Mouse (Mus musculus) liver, postnatal 0 days (tissue): ENCODE measurements around the gene Rab11fip2. TPM values are rescaled to one million over a fixed set of nuclear protein-coding genes. Genes with fewer than 3 reads are reported as not detected.

Experiments used
- ATAC-seq: fragments of 200-750 bp; cut with Nextera tagmentation; 2 replicates; pipeline ENCODE4 v1.8.0; 2017; ENCODE audit warnings: mild to moderate bottlenecking, moderate library complexity
- DNase-seq: peaks from one replicate; pipeline ENCODE4 v3.0.0-alpha.2; 2016
- H3K27ac ChIP-seq: fragments of 300-500 bp; sonication (generic); 2 replicates; pipeline ENCODE4 v1.5.1; 2014; ENCODE audit warnings: antibody characterized with exemption, moderate library complexity, mild to moderate bottlenecking, low read depth
- H3K27me3 ChIP-seq: fragments of 300-500 bp; sonication (generic); 2 replicates; pipeline ENCODE4 v1.6.1; 2014; ENCODE audit warnings: low read length, control low read depth, mixed read lengths; ENCODE audit not compliant: insufficient read depth
- H3K36me3 ChIP-seq: fragments of 300-500 bp; sonication (generic); replicated peaks from 2 replicates; pipeline ENCODE4 v1.6.1; 2014; ENCODE audit warnings: mild to moderate bottlenecking, control low read depth, low read length, moderate library complexity, mixed read lengths; ENCODE audit not compliant: insufficient read depth
- H3K4me1 ChIP-seq: fragments of 300-500 bp; sonication (generic); 2 replicates; pipeline ENCODE4 v1.6.1; 2014; ENCODE audit warnings: antibody characterized with exemption, mild to moderate bottlenecking, control low read depth; ENCODE audit not compliant: insufficient read depth
- H3K4me2 ChIP-seq: fragments of 300-500 bp; sonication (generic); 2 replicates; pipeline ENCODE4 v1.6.1; 2014; ENCODE audit warnings: low read depth, mild to moderate bottlenecking, low read length, moderate library complexity, mixed read lengths
- H3K4me3 ChIP-seq: fragments of 300-500 bp; sonication (generic); 2 replicates; pipeline ENCODE4 v1.5.1; 2014; ENCODE audit warnings: low read depth, low read length
- H3K9ac ChIP-seq: fragments of 300-500 bp; sonication (generic); replicated peaks from 2 replicates; pipeline ENCODE4 v1.6.1; 2014; ENCODE audit warnings: mild to moderate bottlenecking, moderate library complexity
- H3K9me3 ChIP-seq: fragments of 300-500 bp; sonication (generic); 2 replicates; pipeline ENCODE4 v1.6.1; 2016; ENCODE audit warnings: mild to moderate bottlenecking, control low read depth, low read length, mixed read lengths
- CTCF ChIP-seq: sonication (generic); IDR thresholded peaks from 2 replicates; pipeline ENCODE4 v1.5.1; 2016; ENCODE audit warnings: antibody characterized with exemption, low read depth
- EP300 ChIP-seq: IDR thresholded peaks from 2 replicates; pipeline ENCODE4 v1.6.1; 2016; ENCODE audit warnings: antibody characterized with exemption, low read depth, mild to moderate bottlenecking
- WGBS: fragments of 180-500 bp; shearing (Covaris S2); extraction: QIAGEN DNeasy Blood & Tissue Kit; methylation state at CpG from one replicate; pipeline ENCODE4 v1.1.7; 2014; ENCODE audit not compliant: insufficient replicate concordance; 5-methylcytosine and 5-hydroxymethylcytosine counted together
- polyA plus RNA-seq: library from polyadenylated mRNA; unstranded; fragments of >200 nt; fragmentation: Nextera tagmentation; extraction: Ambion mirVana; gene quantifications from 2 replicates; pipeline ENCODE4 v1.2.1, GENCODE M21; 2015

Gene Rab11fip2
- polyA plus RNA-seq, 1 experiment from 2014 or later: 1.4 TPM

DNA sequence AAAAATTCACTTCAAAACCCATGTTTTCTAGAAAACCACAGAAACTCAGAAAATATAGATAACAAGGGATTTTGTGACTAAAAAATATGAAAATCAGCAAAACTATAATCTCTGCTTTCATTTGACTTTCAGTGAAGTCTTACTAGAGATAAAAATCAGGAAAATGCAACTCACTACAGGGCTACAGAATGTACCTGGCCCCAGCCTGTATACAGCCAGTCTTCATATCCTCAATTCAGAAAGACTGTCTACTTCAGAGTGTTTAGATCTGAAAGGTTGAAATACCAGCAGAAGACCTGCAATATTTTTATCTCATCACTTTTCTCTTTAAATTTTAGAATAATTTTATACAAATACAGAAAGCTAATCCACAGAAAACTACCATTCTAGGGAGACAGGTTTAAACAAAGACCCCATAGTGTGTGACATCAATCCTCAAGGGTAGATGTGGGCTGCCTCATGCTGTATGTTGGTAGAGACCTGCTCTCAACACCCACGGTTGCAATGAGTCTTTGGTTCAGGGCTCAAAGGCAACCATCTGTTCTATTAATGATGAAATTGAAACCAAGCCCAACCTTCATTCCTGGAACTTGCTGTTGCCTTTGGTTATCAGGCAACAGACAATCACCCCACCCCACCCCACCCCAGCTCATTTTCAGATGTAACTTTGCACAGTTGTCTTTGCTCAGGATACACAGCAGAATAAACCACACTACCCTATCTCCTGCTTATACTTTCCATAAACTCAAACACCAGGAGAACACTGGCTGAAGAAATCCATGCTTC is 38.0 kb downstream of the Rab11fip2 start:
- H3K4me2 ChIP-seq: peak overlapping the region; percentile 20
- H3K27me3 ChIP-seq: no peaks in the 10 kb centered on the region
- H3K9me3 ChIP-seq: no peaks in the 10 kb centered on the region
- WGBS: 56% methylated on average over 1 of the region's 1 CpGs
- DNase-seq (peak; percentile 27), ATAC-seq (peak; percentile 94)
- H3K27ac ChIP-seq: peak overlapping the region; percentile 80
- TF ChIP-seq CTCF: no peak
- TF ChIP-seq EP300: peak; percentile 85
- no peak overlapping the region for H3K4me3 ChIP-seq
- no peaks in the 10 kb centered on the region; the same call in 1 of the 2 replicates for H3K4me1 ChIP-seq
- peaks cover 6% of the 10 kb centered on the region; the same call in 1 of the 2 replicates for H3K36me3 ChIP-seq
- no peak overlapping the region for H3K9ac ChIP-seq

DNA sequence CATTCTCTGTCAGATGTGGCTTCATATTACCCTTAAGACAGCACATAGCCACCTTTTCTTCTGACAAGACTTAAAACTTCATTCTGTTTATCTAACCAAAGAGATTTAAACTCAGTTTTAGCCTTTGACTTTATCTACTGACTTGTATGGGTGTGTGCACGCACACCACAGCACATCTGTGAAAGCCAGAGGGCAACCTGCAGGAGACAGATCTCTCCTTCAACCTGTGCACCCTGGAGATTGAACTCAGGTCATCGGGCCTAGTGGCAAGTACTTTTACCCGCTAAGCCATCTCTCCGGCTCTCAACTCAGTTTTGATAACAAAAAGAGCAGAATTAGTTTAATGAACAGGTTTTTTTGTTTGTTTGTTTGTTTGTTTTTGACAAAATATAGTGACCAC is 43.5 kb downstream of the Rab11fip2 start:
- Histone ChIP-seq H3K27me3 (no peaks in the 10 kb centered on the region), H3K4me2 (no peak overlapping the region), H3K9me3 (no peaks in the 10 kb centered on the region), H3K9ac (no peak overlapping the region), H3K36me3 (peaks cover 2% of the 10 kb centered on the region; the same call in 1 of the 2 replicates), H3K4me3 (no peak overlapping the region), H3K4me1 (peaks cover 7% of the 10 kb centered on the region), H3K27ac (peak overlapping the region; percentile 51; the same call in 1 of the 2 replicates)
- DNase-seq (no peak), ATAC-seq (peak; percentile 96)
- WGBS: 58% methylated on average over 4 of the region's 4 CpGs
- TF ChIP-seq EP300 (peak; percentile 92), CTCF (no peak)

DNA sequence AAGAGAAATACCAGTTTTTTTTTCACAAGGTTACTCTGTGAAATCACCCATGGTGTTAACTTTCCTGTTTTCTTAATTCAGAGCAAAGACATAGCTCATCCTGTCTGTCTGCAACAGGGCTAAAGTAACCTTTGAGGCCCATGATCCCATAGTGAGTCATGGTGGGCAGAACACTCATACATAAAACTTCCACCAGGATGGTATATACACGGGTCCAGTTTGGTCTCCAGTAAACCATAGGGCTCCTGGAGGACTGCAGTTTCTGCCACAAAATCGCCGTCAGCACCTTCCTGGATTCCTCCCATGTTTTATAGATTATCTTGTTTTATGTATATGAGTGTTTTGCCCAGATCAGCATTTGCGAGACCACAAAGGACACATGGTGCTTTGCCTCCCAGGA is 45.2 kb downstream of the Rab11fip2 start:
- Histone ChIP-seq H3K27ac (no peak overlapping the region), H3K4me2 (no peak overlapping the region)
- DNase-seq: no peak

DNA sequence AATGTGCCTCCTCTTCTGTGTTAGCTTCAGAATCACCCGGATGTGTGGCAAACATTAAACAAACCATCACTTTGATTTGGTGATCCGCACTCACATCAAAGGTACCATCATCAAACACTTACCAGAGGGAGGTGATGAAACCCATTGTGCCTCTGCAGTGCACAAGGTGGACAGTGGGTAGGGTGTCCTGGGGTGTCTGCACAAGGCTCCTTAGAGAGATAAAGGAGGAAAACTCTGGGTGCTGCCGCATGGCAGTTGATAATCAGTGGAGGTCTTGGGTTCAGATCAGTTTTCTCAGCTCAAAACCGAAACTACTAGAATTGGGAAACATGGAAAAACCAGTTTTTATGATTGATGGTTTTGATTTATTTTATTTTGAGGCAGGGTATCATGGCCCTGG is 54.1 kb downstream of the Rab11fip2 start:
- Histone ChIP-seq H3K36me3 (no peaks in the 10 kb centered on the region), H3K4me1 (no peaks in the 10 kb centered on the region), H3K9ac (no peak overlapping the region), H3K27me3 (no peaks in the 10 kb centered on the region), H3K27ac (no peak overlapping the region), H3K4me3 (no peak overlapping the region), H3K9me3 (no peaks in the 10 kb centered on the region), H3K4me2 (no peak overlapping the region)
- WGBS: 81% methylated on average over 4 of the region's 4 CpGs
- ATAC-seq (no peak), DNase-seq (no peak)
- TF ChIP-seq CTCF: no peak

More for the DNA sequence above, 45.2 kb downstream of the Rab11fip2 start:
- no peak for ATAC-seq
- Histone ChIP-seq H3K4me1 (peaks cover 7% of the 10 kb centered on the region), H3K9ac (no peak overlapping the region), H3K36me3 (0 out of 2 replicates have a peak, but pooled peaks cover 2% of the 10 kb centered on the region), H3K9me3 (no peaks in the 10 kb centered on the region), H3K4me3 (no peak overlapping the region), H3K27me3 (no peaks in the 10 kb centered on the region)
- WGBS: 80% methylated on average over 4 of the region's 4 CpGs
- TF ChIP-seq CTCF: no peak
- no peak for TF ChIP-seq EP300

DNA sequence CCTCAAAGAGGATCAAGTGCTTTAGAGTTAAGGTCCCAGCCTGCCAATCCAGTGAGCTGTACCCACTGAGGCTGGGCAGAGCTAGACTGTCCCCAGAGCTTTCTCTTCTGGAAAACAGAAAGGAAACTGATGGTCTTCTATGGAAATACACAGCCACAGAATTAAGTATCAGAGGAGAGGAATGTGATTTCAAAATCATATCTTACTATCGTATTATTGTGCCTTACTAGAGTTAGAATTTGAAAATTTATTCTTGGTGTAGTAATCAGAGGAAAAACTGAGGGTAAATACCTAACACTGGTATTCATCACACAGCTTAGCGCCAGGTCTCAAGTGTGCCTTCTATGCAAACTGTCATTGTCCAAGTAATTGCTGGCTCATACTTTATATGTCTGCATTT is 54.6 kb downstream of the Rab11fip2 start:
- no peak overlapping the region for H3K27ac ChIP-seq
- no peak overlapping the region for H3K9ac ChIP-seq
- H3K4me1 ChIP-seq: no peaks in the 10 kb centered on the region
- TF ChIP-seq CTCF (no peak), EP300 (no peak)
- H3K4me3 ChIP-seq: no peak overlapping the region
- H3K4me2 ChIP-seq: no peak overlapping the region
- H3K27me3 ChIP-seq: no peaks in the 10 kb centered on the region
- H3K36me3 ChIP-seq: no peaks in the 10 kb centered on the region
- no peak for ATAC-seq
- no peak for DNase-seq
- WGBS: 87% methylated on average over 2 of the region's 2 CpGs
- H3K9me3 ChIP-seq: no peaks in the 10 kb centered on the region

DNA sequence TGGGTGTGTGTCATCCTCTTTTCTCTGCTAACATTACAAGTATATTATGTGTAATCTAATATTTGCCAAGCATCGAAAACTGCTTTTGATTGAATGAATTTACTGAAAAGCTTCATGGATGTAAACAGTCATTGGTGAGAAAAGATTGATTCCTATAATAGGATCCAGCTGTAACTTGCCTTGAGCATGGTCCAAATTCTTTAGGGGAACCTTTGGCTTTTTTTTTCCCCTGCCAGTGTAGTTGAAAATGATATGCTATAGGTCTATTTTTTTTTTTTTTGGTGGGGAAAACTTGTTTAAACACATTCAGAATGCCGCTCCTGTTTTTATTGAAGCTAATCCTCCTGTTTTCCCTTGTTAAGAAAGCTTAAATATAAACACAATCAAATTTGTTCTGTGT is 55.6 kb downstream of the Rab11fip2 start:
- Histone ChIP-seq H3K27ac (no peak overlapping the region), H3K4me2 (no peak overlapping the region), H3K4me3 (no peak overlapping the region), H3K9ac (no peak overlapping the region), H3K27me3 (no peaks in the 10 kb centered on the region), H3K36me3 (no peaks in the 10 kb centered on the region), H3K4me1 (no peaks in the 10 kb centered on the region), H3K9me3 (no peaks in the 10 kb centered on the region)
- ATAC-seq (no peak), DNase-seq (no peak)
- TF ChIP-seq EP300 (no peak), CTCF (no peak)
- WGBS: 84% methylated on average over 2 of the region's 2 CpGs
